Mouse (Mus musculus) c-Kit-negative CD71-positive TER-119-positive erythroid progenitor cells, embryonic 14.5 days (primary cell): ENCODE measurements around the gene Mapk10.
"Not testable (repeated sequence)": the region's sequence is repeated elsewhere in the genome, so short reads cannot be mapped to it uniquely, and the experiment has no call there.

Experiments used
- DNase-seq: peaks from one replicate; pipeline ENCODE4 v3.0.0-alpha.2; 2013; ENCODE audit warnings: low read depth, low spot score

Mapk10 gene

GRCm38 (mm10) chr5:102974400-102974799, 236.7 kb downstream of the Mapk10 start:
- no peak for DNase-seq

- DNase-seq: no peak
These were observed 246.7 kb downstream of the Mapk10 start for GRCm38 (mm10) chr5:102964396-102964795.

- DNase-seq: no peak
These were observed 257.7 kb downstream of the Mapk10 start for GRCm38 (mm10) chr5:102953414-102953813.

- no peak for DNase-seq
These were observed 258.2 kb downstream of the Mapk10 start for GRCm38 (mm10) chr5:102952918-102953317.

- no peak for DNase-seq
These were observed 263.9 kb downstream of the Mapk10 start for GRCm38 (mm10) chr5:102947061-102947711.

DNA sequence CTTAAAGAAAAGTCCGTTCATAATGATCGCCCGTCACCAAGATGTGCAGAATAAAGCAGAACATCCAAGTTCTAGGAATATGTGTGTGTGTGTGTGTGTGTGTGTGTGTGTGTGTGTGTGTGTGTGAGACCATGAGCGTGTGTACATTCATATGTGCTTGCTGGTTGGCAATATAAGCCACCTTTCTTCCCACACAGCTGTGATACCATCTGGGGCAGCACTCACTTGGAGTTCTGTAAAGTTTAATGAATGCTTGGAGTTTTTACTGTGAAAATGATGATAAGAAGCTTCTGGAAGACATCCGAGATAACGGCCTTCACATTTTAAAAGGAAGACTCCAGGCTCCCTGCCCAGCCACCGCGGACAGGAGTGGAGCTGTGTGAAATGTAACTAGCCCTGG, 264.5 kb downstream of the Mapk10 start:
- no peak for DNase-seq

GRCm38 (mm10) chr5:102943864-102944630, 267.1 kb downstream of the Mapk10 start:
- DNase-seq: not testable (repeated sequence)

DNA sequence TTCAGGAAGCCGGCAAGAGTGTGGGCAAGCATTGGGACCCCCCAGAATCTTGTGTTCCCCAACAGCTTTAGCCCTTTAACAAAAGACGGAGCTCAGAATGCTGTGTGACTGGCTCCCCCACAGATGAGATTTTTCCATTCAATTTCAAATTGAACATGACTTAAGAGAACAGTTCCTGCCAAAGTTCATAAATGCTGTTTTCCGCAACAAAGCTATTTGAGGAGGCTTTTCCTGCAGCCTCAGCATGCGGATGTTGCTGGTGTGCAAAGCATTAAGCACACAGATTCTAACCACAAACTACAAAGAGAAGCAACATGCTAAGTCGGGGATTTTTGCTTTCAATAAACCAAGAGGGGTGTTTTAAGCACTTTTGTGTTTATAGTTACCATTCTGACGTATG, 281.0 kb downstream of the Mapk10 start:
- DNase-seq: no peak

GRCm38 (mm10) chr5:102926786-102927185, 284.3 kb downstream of the Mapk10 start:
- no peak for DNase-seq

- DNase-seq: no peak
These were observed 290.9 kb downstream of the Mapk10 start for GRCm38 (mm10) chr5:102920199-102920598.

DNA sequence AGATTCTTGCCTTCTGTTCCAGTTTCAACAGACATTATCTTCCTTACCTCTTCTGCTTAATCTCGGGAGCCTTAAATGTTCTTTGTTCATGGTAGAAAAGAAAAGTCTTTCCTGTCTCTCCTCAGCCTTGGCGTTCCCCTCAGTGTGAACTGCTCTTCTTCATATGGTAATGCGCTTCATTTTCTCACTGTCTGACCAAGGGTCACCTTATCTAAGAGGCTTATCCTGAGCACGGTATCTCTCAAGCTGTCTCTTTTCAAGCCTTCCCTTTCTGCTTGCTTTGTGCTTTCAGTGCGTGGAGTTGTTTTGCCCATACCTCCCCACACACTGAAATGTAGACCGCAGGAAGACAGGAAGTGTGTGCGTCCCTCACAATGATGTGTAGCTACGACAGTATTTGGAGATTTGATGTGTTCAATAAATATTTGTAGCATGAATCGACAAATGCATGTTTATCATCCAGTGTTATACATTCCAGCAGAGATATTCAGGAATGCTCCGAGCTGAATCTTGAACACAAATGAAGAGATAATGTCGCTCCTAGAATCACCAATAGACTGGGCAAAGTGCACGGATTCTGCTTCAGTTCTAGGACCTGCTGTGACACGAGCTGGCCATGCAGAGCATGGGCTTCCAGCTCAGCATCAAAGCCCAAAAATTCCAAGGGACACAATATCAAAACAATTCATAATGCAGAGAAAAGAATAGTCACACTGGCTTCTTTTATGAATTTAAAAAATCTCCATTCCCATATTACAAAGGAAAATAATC, 305.5 kb downstream of the Mapk10 start:
- DNase-seq: no peak

DNA sequence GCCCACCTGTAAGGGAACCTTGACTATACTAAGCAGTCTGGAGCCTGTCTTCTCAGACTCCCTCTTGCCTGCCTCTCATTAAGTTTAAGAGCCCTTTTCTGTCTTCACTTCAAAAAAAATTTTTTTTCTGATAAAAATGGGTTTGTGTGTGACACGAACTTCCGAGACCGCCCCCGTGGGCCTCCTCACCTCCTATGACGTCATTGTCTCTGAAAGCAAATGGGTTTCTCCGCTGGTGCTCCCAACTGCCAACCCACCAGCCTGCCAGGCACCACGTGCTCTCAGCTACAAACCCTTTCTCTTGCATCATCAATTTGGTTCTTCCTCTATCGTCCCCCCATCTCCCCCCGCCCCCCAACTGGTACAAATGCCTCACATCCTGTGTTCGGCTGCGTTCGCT, 307.1 kb downstream of the Mapk10 start:
- no peak for DNase-seq

GRCm38 (mm10) chr5:102903487-102903886, 307.6 kb downstream of the Mapk10 start:
- DNase-seq: no peak

DNA sequence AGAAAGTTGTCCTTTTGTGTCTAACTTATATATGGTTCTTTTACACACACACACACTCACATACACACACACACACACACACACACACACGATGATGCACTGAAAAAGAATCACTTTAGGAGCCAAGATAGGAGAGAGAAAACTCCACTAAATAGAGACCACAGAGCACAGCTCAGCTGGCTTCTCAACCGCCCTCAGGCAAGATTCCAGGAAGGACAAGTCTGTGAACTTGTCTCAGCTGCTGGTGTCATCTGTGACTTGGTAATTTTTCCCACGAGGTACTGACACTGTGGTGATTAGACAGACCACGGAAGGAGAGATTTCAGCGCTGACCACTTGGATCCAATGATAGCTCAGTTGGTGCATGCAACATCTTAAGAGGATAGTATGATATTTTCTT, 310.0 kb downstream of the Mapk10 start:
- no peak for DNase-seq

DNA sequence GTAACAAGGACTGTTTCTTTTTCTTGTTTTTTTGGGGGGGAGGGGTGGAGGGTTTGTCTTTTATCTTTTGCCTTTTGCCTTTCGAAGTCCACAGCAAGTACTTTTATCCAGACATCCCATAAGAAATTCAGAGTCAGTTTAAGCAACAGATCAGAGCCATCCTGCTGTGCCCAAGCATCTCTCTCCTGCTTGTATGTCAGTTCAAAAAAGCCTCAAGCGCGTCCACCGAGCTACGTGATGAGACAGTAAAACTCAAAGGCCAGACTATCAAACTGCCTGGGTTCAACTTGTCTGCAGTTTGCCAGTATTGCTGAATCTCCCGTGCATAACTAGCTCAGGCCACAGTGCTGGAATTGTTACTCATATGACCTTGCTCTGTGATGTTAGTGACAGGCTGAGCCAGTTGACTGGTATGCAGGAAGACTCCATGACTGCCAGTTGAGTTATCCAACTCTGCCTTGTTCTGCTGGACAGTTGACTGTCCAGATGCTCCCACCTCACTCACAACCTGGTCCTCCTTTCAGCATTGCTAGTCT, 311.4 kb downstream of the Mapk10 start:
- no peak for DNase-seq

- DNase-seq: no peak
These were observed 312.8 kb downstream of the Mapk10 start for GRCm38 (mm10) chr5:102898301-102898700.

- no peak for DNase-seq
These were observed 318.9 kb downstream of the Mapk10 start for GRCm38 (mm10) chr5:102892226-102892625.

DNA sequence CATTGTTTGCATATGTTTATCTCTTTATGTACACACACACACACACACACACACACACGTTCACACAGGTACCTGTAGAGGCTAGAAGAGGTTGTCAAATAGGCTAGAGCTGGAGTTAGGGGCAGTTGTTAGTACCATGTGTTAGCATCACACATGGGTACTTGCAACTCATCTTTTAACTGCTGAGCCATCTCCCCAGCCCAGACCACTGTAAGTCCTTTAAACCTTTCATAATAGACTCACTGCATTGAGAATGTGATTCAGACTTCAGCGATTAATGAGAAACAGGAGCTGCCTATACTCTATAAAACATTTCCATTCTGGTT, 322.0 kb downstream of the Mapk10 start:
- DNase-seq: no peak

DNA sequence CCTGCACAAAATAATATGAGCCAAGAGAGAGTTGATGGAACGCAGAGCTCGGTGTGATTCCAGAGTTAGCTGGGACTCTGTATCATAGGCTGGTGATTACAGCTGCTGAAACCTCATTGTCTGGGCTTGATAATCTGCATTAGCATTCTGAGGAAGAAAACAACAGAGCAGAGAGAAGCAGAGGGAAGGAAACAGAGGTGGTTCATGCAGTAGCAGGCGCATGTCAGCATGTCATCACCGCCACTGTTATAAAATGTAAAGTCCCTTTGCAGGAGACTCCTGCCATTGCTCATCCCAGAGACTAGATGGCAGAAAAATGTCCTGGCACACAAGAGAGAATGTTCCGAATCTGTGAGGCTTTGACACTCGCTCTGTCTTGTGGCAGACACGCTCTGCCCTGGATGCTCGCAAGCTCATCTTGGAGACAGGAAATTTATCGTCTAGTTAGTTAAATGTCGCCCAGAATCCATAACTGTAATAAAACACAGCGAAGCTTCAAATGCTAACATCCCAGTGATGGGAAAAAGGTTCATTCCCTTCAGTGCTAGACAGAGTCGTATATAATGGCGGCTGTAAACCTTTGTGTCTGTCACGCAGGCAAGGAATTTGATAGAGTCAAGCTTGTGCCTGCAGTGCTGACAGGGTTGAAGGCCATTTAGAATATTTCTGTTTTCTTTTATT, 322.5 kb downstream of the Mapk10 start:
- no peak for DNase-seq

GRCm38 (mm10) chr5:102875628-102876027, 335.5 kb downstream of the Mapk10 start:
- no peak for DNase-seq

DNA sequence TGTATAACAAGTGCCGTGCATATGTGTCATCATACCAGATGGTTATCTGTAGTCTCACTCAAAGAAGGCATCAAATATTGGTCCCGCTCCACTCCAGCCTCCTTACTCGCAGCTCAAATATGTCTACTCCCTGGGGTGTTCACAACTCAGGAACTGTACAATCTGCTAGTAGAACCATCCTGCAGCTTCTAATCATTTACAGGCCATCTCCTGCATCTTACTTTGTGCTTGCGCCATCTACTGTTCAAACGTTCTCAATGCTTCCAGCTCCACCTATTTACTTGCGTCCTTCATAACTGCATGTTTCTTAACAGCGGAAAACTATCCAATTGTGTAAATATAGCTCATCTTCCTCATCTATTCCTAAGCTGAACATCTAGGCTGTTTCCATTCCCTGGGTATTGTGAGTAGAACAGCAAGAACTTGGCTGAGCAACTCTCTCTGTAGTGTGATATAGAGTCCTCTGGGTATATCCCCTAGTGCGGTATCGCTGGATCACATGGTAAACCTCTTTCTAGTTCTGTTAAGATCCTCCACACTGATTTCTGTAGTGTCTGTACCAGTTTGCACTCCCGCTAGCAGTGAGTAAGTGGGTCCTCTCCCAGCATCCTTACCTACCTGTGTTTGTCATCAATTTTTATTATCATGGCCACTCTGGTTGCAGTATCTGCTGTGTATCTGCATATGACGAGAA, 336.4 kb downstream of the Mapk10 start:
- no peak for DNase-seq
